Mouse (Mus musculus) T-cell, adult 2 months (primary cell): Measurements from ENCODE around the gene Gabpb2.
"Not testable (repeated sequence)": the region's sequence is repeated elsewhere in the genome, so short reads cannot be mapped to it uniquely, and the experiment has no call there.

Experiments used
- DNase-seq: peaks from one replicate; pipeline ENCODE4 v3.0.0; 2022; ENCODE audit warnings: low spot score

The Gabpb2 gene

DNA sequence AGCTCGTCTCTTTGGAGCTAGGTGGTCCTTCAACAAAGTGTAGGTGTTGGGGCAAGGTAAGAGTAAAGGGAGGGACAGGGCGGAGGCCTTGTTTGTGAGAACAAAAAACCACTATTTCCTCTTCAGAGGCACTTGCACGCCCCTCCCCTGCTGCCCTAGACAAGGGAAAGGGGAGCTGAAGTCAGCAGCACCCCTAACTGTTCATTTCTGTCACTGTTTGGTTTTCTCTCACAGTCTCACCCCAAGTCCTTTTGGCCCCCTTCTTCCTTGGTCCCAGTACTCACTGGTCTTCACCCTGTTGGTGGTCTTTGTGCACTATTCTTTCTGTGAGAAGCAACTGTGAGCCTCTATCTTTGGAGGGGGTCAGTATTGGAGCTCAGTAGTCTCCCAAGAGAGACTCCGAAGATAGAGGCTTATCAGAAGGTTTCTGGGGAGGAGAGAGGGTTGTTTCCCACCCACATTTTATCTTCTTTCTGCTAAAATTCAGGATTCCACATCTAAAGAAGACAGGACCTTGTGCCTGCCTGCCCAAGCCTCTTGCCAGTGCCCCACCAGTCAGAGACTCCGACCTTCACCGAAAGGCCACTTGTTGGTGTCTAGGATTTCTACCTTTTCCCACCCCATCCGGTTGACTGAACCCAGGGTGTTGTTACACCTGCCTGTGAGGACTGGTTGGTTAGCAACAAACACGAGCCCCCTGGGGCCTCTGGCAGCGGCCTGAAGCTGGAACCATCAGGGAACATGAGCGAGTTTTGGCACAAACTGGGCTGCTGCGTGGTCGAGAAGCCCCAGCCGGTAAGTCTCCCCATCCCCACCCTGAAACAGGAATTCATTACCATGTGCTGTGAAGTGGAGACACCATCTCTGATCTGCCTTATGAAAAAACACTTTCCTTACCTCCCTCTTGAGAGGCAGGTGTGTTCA lies 13.8 kb upstream of the Gabpb2 start, which contains the start of gene Mllt11:
Mllt11 (minus strand) TSS at position 874 of the 924 bp plus-strand sequence.
- peak; percentile 65 for DNase-seq

GRCm38 (mm10) chr3:95230495-95231297 lies 13.0 kb upstream of the Gabpb2 start:
- no peak for DNase-seq

- DNase-seq = no peak
Measured at GRCm38 (mm10) chr3:95229781-95230494, 12.2 kb upstream of the Gabpb2 start.

GRCm38 (mm10) chr3:95228894-95229780 lies 11.4 kb upstream of the Gabpb2 start:
- DNase-seq = peak; percentile 39

GRCm38 (mm10) chr3:95228148-95228893 lies 10.6 kb upstream of the Gabpb2 start, which contains the start of gene Cdc42se1:
Gene Cdc42se1 (plus strand): TSS chr3:95228732.
- DNase-seq = peak; percentile 86

DNA sequence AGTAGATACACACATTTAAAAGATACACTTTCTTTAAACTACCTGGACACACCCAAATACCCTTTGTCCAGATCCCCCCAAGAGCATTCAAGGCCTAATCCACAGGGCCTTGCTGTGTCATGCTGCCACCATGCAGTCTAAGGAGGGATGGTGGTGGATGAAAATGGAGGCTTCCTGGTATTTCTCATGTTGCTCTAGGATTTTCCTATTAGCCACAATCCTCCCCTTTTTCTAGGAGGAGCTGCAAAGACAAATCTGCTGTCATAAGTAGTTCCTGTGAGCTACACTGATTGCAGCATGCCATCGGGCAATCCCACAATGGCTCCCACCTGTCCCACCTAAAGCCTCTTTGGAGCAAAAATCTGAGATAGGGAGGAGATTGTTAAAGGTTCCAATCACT lies 9.5 kb upstream of the Gabpb2 start:
- no peak for DNase-seq

GRCm38 (mm10) chr3:95224295-95224694 lies 6.6 kb upstream of the Gabpb2 start:
- no peak for DNase-seq

DNA sequence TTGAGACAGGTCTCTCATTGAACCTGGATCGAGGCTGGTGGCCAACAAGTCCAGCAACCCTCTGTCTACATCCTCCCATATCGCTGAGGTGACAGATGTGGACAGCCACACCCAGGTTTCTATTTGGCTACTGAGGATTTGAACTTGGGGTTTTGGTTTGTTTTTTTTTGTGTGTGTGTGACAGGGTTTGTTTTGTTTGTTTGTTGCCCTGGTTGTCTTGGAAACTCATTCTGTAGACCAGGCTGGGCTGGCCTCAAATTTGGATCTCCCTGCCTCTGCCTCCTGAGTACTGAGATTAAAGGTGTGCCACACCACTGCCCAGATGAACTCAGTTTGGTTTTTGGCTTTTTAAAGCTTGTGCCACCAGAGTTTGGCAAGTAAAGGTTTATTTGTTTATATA lies 5.3 kb upstream of the Gabpb2 start:
- DNase-seq = no peak

DNA sequence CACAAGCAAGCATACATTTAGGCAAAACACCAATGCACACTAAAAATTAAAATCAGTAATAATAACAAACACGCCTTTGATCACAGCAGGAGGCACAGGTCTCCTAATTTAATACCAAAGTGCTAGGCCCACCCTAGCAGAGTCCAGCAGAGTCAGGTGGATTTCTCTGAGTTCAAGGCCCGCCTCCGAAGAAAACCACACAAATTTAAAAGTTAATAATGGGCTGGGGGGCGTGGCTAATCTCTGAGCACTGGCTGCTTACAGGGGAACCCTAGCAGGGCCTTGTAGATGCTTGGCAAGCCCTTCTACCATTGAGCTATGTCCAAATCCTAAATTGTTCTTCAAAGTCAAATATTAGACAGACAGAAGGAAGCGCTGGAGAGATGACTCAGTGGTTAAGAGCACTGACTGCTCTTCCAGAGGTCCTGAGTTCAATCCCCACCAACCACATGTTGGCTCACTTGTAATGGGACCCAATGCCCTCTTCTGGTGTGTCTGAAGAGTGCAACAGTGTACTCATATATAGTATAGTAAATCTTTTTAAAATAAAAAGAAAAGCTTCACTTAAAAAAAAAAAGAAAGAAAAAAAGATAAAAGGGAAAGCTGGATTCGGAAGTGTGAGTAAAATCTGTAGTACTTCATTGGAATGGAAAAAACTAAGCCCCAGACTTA lies 886 bp upstream of the Gabpb2 start:
- no peak for DNase-seq

GRCm38 (mm10) chr3:95216655-95217254 lies 961 bp downstream of the Gabpb2 start:
- DNase-seq = no peak

DNA sequence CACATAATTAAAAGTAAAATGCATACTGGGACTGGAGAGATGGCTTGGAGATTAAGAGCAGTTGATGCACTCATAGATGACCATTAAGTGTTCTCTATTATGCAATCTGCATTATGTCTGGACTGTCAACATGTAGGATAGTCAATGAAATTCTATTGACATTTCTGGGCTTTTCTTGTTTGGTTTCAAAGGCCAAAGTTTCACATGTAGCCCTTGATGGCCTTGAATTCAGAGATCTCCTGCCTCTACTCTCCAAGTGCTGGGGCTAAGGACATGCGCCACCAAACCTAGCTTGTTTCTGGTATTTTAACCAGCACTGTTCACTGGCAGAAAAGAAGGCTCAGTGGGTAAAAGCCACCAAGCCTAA lies 4.1 kb downstream of the Gabpb2 start:
- no peak for DNase-seq

DNA sequence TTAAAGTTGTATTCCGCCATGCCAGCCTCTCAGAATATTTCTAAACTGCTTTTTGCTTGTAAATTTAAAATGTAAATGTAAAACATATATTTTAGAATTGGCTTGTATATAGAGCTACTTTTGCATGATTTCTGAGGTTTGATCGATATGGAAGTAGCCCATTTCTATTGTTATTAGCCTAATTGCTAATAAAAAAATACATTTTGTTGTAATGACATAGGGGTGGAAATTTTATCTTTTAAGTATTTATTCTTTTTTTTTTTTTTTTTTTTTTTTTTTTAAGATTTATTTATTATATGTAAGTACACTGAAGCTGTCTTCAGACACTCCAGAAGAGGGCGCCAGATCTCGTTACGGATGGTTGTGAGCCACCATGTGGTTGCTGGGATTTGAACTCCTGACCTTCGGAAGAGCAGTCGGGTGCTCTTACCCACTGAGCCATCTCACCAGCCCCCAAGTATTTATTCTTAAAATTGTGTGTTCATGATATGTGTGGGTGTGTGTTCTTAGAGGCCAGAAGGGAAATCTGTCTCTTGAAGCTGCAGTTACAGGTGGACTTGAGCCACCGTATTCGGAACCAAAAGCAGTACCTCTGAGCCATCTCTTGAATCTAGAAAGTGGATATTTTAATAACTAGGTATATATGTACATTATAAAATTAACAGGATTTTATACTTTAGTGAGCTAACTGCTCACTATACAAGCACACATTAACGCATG lies 4.7 kb downstream of the Gabpb2 start:
- DNase-seq = not testable (repeated sequence)

DNA sequence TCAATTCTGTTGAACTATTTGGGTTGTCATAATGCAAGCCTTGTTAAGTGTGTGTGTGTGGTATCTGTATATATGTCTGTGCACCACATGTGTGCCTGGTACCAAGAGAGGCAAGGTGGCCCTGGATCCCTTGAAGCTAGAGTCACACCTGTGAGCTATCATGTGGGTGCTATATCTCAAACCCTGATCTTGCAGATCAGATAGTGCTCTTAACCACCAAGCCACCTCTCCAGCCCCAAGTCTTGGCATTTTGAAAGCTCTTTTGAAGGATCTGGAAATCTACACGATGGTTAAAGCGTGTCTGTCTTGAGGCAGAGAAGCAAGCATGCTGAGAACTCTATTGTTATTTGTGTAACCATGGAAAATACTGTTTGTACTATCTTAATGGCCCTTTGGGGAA lies 7.1 kb downstream of the Gabpb2 start:
- no peak for DNase-seq

DNA sequence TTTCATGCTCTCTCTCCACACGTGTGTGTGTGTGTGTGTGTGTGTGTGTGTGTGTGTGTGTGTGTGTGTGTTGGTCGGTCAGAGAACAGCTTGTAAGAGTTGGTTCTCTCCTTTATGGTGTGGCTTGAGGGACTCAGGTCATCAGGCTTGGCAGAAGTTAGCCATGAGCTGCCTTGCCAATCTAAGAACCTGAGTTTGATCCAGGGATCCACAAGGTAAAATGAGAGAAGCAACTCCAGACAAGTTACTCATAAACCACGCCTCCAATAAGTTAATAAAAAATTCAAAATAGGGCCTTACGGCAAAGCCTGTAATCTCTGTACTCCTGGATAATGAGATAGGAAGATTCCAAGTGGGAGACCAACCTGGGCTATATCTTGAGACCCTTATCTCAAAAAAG lies 9.4 kb downstream of the Gabpb2 start:
- DNase-seq = no peak

GRCm38 (mm10) chr3:95203880-95204279 lies 13.8 kb downstream of the Gabpb2 start:
- DNase-seq = no peak

DNA sequence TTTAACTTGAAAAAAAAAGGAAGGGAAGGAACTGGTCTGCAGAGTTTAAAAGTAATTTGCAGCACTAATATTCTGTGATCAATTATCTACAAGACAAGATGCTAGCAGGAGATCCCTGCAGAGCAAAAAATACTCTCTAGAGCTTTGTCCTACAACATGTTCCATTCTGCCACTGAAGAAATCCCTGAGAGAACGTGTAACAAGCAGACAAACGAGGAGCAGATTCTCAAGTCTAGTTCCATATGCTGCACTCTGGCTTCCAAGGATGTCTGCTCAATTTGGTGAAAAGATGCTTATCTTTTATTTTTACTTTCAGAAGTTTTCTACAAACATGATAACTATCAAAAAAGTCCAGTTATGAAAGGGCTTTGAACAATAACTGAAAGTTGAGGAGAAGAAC lies 17.2 kb downstream of the Gabpb2 start:
- DNase-seq = no peak

DNA sequence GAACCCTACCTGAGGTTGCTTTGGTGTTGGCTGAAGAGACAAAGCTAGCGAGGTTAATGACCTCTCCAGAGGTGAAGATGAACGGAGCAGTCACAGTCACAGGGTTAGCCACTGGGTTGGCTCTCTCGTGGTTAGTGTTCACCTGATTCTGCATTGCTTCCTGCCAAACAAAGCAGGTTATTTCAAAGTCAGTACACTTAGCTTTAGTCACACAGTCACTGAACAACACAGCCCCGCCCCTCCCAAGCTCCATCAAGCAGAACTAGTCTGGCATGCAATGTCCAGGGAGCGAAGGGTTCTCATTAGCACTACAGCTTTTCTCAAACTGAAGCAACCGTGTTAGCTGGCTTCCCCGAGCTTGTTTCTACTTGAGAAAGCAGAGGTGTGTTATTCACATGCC lies 17.6 kb downstream of the Gabpb2 start:
- DNase-seq = no peak

DNA sequence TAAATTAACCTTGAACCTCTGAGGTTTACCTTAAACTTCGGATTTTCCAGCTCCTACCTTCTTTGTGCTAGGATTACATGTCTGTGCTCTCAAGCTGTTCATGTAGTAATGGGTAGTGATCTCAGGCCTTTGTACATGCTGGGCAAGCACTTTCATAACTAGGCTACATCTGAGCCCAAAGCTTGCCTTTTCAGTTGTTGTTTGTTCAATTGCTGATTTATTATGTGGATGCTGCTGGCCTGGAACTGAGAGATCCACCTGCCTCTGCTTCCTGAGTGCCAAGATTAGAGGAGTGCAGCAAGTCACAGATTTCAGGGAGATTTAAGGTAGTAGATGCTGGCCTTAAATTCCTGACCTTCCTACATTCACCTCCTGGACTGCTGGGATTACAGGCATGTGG lies 18.6 kb downstream of the Gabpb2 start:
- DNase-seq = no peak

- no peak for DNase-seq
Measured at GRCm38 (mm10) chr3:95195772-95196171, 21.9 kb downstream of the Gabpb2 start.
